In genomic region chr17:66123816-66124610, GRCm38 (mm10) we compare ENCODE assay signal across 8 mouse cellular contexts. TPM values are rescaled to one million over a fixed set of nuclear protein-coding genes. Genes with fewer than 3 reads are reported as not detected.
DNase-seq lines count a peak whose midpoint lies in the region; ATAC-seq and TF ChIP-seq lines count a peak whose summit lies in the region.

No protein-coding gene starts in this region.

- DNase-seq in thymus, postnatal 25 days = peak; percentile 15
- no peak for DNase-seq in thymus, adult 18-20 months
- DNase-seq in ovary, postnatal 10 days (ENCODE audit: low spot score) = no peak
- no peak for DNase-seq in left cerebral cortex, postnatal 4 days
- no peak for DNase-seq in layer of hippocampus, postnatal 10 days (ENCODE audit: low spot score in 2 of 2)

- intact Hi-C loops in left cerebral cortex, postnatal 4 days (cut with DNase I) = no loop called here

- H3K4me1 ChIP-seq in embryonic facial prominence, embryonic 13.5 days = peaks cover 18% of the 10 kb centered on the region
- 0 out of 2 replicates have a peak, but pooled peaks cover 5% of the 10 kb centered on the region for H3K4me1 ChIP-seq in intestine, embryonic 16.5 days (ENCODE audit: control insufficient read depth, insufficient read depth, low read length)

- no peak for TF ChIP-seq POLR2A in myocyte (IDR thresholded peaks at IDR 0.05; ENCODE audit: insufficient read length, low read depth)

- H3K4me3 ChIP-seq in embryonic facial prominence, embryonic 13.5 days = peak overlapping the region; percentile 86
- H3K4me3 ChIP-seq in intestine, embryonic 16.5 days (ENCODE audit: low read length) = peak overlapping the region; percentile 92
- H3K4me3 ChIP-seq in myocyte = peak overlapping the region; percentile 60

- 1% methylated on average over 20 of the region's 20 CpGs for WGBS in embryonic facial prominence, embryonic 13.5 days
- WGBS in intestine, embryonic 16.5 days = under 1% methylated on average over 20 of the region's 20 CpGs

- peak overlapping the region; percentile 40 for H3ac ChIP-seq in myocyte (ENCODE audit: control insufficient read depth, insufficient read length)

- no peak for ATAC-seq in embryonic facial prominence, embryonic 13.5 days (ENCODE audit: insufficient number of reproducible peaks, insufficient read depth, low FRiP score, low TSS enrichment, low read depth)
- ATAC-seq in intestine, embryonic 16.5 days = peak; percentile 49

- H3K36me3 ChIP-seq in embryonic facial prominence, embryonic 13.5 days = peaks cover 41% of the 10 kb centered on the region
- H3K36me3 ChIP-seq in intestine, embryonic 16.5 days (ENCODE audit: control insufficient read depth, insufficient read depth, low read length) = peaks cover under 1% of the 10 kb centered on the region; the same call in 1 of the 2 replicates
- H3K36me3 ChIP-seq in myocyte (ENCODE audit: control insufficient read depth, insufficient read depth) = peaks cover 10% of the 10 kb centered on the region

- H3K27ac ChIP-seq in embryonic facial prominence, embryonic 13.5 days = peak overlapping the region; percentile 78
- H3K27ac ChIP-seq in intestine, embryonic 16.5 days (ENCODE audit: low read length) = peak overlapping the region; percentile 96

- H3K4me2 ChIP-seq in embryonic facial prominence, embryonic 13.5 days = peak overlapping the region; percentile 80
- peak overlapping the region; percentile 83 for H3K4me2 ChIP-seq in intestine, embryonic 16.5 days (ENCODE audit: low read depth, low read length)
- peak overlapping the region; percentile 68 for H3K4me2 ChIP-seq in myocyte (ENCODE audit: low read depth)

- H3K79me2 ChIP-seq in myocyte (ENCODE audit: control insufficient read depth, insufficient read depth) = peaks cover 16% of the 10 kb centered on the region

- peak overlapping the region; percentile 86 for H3K9ac ChIP-seq in embryonic facial prominence, embryonic 13.5 days
- peak overlapping the region; percentile 86 for H3K9ac ChIP-seq in intestine, embryonic 16.5 days (ENCODE audit: low read depth, low read length)

- H3K9me3 ChIP-seq in embryonic facial prominence, embryonic 13.5 days = no peaks in the 10 kb centered on the region
- H3K9me3 ChIP-seq in intestine, embryonic 16.5 days (ENCODE audit: control insufficient read depth, low read length) = no peaks in the 10 kb centered on the region

- H3K27me3 ChIP-seq in embryonic facial prominence, embryonic 13.5 days = no peaks in the 10 kb centered on the region
- H3K27me3 ChIP-seq in intestine, embryonic 16.5 days (replicated peaks; ENCODE audit: control insufficient read depth, insufficient read depth, low read length) = no peaks in the 10 kb centered on the region
- H3K27me3 ChIP-seq in myocyte (ENCODE audit: control insufficient read depth, insufficient read depth, insufficient read length) = no peaks in the 10 kb centered on the region

TF ChIP-seq in myocyte, 11 proteins besides CTCF, POLR2A, EP300 and RAD21:
- no peak for TF ChIP-seq REST (IDR thresholded peaks at IDR 0.05; ENCODE audit: insufficient read depth, insufficient read length)
- no peak for TF ChIP-seq TCF12 (IDR thresholded peaks at IDR 0.05; ENCODE audit: insufficient read depth, poor library complexity, severe bottlenecking)
- TF ChIP-seq MAX (IDR thresholded peaks at IDR 0.05; ENCODE audit: low read depth) = no peak
- no peak for TF ChIP-seq TCF3 (IDR thresholded peaks at IDR 0.05; ENCODE audit: insufficient read length, low read depth)
- TF ChIP-seq POLR2AphosphoS2 (IDR thresholded peaks at IDR 0.05; ENCODE audit: insufficient read length, low read depth) = no peak

RNA-seq across cellular contexts. Expression of gene Ddx11, which starts 0.7 kb away (rescaled TPM):
- 23.0 and 23.8 TPM in 2 replicates for polyA plus RNA-seq in embryonic facial prominence, embryonic 13.5 days (2015; fragmentation: Nextera tagmentation; extraction: Ambion mirVana)
- 12.9 and 13.1 TPM in 2 replicates for polyA plus RNA-seq in intestine, embryonic 16.5 days (2015; fragmentation: Nextera tagmentation; extraction: Ambion mirVana)
- polyA plus RNA-seq in myocyte (2012; fragmentation: generic; extraction: Trizol) = 4.7 TPM
- 1 to 10 TPM; 6.1 to 6.5 TPM for total RNA-seq in left cerebral cortex, postnatal 4 days (2021)
- 1 to 10 TPM; 4.9 to 6.9 TPM for total RNA-seq in layer of hippocampus, postnatal 10 days (2021)

RNA-seq across cellular contexts. Expression of gene Washc1, which starts 12.7 kb away (rescaled TPM):
- polyA plus RNA-seq in embryonic facial prominence, embryonic 13.5 days (2015; fragmentation: Nextera tagmentation; extraction: Ambion mirVana) = 42.9 and 45.6 TPM in 2 replicates
- polyA plus RNA-seq in intestine, embryonic 16.5 days (2015; fragmentation: Nextera tagmentation; extraction: Ambion mirVana) = 41.1 and 41.9 TPM in 2 replicates
- polyA plus RNA-seq in myocyte (2012; fragmentation: generic; extraction: Trizol) = 40.1 TPM
- 10 to 100 TPM; 58.2 to 60.3 TPM for total RNA-seq in left cerebral cortex, postnatal 4 days (2021)
- total RNA-seq in layer of hippocampus, postnatal 10 days (2021) = 10 to 100 TPM; 48.4 to 52.9 TPM

RNA-seq across cellular contexts. Expression of gene Ndufv2, which starts 22.7 kb away (rescaled TPM):
- polyA plus RNA-seq in embryonic facial prominence, embryonic 13.5 days (2015; fragmentation: Nextera tagmentation; extraction: Ambion mirVana) = 306 and 311 TPM in 2 replicates
- polyA plus RNA-seq in intestine, embryonic 16.5 days (2015; fragmentation: Nextera tagmentation; extraction: Ambion mirVana) = 442 and 463 TPM in 2 replicates
- polyA plus RNA-seq in myocyte (2012; fragmentation: generic; extraction: Trizol) = 175 TPM
- total RNA-seq in left cerebral cortex, postnatal 4 days (2021) = 100 to 1,000 TPM; 200 to 211 TPM
- 100 to 1,000 TPM; 229 to 246 TPM for total RNA-seq in layer of hippocampus, postnatal 10 days (2021)

RNA-seq across cellular contexts. Expression of gene Ankrd12, which starts 47.1 kb away (rescaled TPM):
- polyA plus RNA-seq in embryonic facial prominence, embryonic 13.5 days (2015; fragmentation: Nextera tagmentation; extraction: Ambion mirVana) = 41.4 and 45.9 TPM in 2 replicates
- 24.4 and 24.9 TPM in 2 replicates for polyA plus RNA-seq in intestine, embryonic 16.5 days (2015; fragmentation: Nextera tagmentation; extraction: Ambion mirVana)
- 2.7 TPM for polyA plus RNA-seq in myocyte (2012; fragmentation: generic; extraction: Trizol)
- 100 to 1,000 TPM; 146 to 153 TPM for total RNA-seq in left cerebral cortex, postnatal 4 days (2021)
- total RNA-seq in layer of hippocampus, postnatal 10 days (2021) = 100 to 1,000 TPM; 102 to 116 TPM
